Mouse (Mus musculus): ENCODE results near the gene Tox2.

Gene Tox2

DNA sequence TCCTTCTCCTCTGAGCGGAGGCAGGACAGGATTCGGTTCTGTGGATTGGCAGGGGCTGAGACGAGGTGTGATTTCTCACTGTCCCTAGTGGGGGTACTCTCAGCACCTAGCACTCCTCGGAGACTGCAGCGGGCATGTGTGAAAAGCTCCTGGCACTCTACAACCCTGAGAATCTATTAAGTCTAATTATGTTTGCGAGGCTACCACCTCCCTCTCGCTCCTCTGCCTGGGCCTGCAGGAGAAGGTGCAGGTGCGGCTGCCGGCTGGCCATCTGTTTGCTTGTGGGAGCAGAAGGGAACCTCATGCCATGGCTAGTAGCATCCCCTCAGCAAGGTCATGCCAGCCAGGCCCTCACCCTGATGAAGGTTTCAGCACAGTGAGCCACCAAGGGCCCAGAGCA, 100.1 kb downstream of the Tox2 start:
- in situ Hi-C loops (cut with MboI; ENCODE audit: low sequenced_read_pairs) = no loop called here

DNA sequence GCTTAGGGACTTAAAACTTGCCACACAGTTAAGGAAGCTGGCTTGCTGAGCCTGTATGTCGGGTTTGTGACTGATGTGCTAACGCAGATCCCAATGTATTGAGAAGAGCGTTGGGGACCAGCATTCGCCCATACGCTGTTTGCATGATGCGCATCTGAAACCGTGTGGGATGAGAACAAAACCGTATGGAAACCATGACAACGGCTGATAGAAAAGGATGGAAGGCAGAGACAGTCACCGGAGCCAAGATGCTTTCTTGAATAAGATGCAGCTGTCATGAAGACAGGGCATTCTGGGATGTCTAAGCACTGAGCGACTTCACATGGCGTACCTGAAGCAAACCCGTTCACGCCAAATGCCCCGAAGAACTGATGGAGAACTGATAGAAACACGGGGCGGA, 106.5 kb downstream of the Tox2 start:
- in situ Hi-C loops (cut with MboI; ENCODE audit: low sequenced_read_pairs) = no loop called here

DNA sequence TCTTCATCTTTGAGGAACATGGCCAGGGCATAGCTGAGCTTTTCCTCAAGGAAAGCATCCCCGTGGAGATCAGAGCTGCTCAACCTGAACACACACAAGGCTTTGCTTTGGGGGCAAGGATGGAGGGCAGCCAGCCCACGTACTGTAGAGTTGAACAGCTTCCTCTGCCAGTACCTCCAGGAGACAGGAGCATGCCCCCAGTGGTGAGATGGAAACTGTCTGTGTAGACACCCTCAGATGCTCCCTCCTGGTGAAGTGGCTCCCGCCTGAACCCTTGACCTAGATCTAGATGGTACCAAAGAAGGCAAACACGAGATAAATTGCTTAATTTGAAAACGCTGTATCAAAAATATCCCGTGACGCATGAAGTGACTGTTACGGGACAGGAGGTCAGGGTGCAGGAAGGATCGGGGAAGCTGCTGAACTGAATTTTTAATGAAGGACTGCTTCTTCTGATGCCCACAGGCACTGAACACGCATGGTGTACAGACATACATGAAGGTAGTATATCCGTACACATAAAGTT, 107.3 kb downstream of the Tox2 start:
- in situ Hi-C loops (cut with MboI; ENCODE audit: low sequenced_read_pairs) = no loop called here

DNA sequence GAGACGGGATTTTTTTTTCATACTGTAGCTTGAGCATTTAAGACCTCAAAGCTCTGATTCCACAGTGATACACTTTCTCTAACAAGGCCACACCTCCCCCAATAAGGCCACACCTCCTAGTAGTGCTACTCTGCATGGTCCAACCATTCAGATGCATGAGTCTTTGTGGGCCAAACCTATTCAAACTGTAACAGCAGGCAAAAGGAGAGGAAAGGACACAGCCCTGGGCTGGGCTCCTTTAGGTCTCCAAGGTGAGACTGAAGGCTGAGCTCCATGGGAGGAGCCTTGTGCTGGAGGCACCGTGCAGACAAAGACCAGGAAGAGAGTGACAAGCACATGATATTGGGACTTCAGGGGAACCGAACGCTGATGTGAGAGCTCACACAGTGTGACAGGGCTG, 114.4 kb downstream of the Tox2 start:
- in situ Hi-C loops (cut with MboI; ENCODE audit: low sequenced_read_pairs) = no loop called here

DNA sequence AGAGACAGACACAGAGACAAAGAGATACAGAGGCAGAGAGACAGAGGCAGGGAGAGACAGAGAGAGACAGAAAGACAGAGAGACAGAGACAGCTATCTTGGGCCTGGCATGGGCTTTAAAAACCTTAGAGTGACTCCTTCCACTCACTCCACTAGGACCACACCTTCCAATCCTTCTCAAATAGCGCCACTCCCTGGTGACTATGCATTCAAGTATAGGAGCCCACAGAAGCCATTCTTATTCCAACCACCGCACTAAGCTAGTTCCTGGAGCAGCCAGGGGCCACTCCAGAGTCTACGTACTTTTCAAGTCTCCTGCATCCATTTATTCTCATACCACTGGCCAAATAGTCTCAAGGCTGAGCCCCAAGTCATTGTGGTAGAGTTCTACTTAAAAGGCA, 115.9 kb downstream of the Tox2 start:
- in situ Hi-C loops (cut with MboI; ENCODE audit: low sequenced_read_pairs) = no loop called here

DNA sequence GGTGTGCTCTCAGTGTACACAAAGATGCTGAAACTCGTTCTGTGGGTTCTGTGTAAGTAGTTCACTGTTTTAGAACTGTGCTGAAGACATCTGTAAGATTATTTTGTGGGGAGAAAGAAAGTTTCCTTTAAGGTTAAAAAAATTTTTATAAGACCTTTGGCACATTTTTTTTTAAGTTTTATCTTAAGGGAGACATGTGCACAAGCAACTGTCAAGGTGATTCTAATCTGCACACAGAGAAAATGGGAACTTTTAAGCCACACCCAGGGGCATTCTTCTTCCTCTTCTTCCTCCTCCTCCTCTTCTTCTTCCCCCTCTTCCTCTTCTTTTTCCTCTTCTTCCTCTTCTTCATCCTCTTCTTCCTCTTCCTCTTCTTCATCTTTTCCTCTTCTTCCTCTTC, 120.2 kb downstream of the Tox2 start:
- in situ Hi-C loops (cut with MboI; ENCODE audit: low sequenced_read_pairs) = no loop called here

DNA sequence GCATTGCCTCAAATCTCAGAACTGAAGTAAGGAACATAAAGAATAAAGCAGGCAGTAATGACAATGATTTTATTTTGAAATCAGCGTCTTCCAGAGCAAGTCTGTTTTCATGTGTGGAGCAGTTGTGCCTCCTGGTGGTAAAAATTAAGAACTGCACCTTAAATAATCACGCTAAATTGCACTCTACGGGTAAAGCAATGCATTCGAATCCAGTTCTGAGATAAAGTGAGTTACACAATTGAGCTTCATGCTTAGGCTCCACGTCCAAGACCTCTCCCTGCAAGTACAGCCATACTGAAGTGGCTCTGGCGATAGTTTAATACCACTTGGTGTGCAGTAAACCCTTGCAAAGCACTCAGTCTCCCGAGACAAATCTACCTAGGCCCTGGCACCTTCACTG, 127.8 kb downstream of the Tox2 start:
- in situ Hi-C loops (cut with MboI; ENCODE audit: low sequenced_read_pairs) = loop anchor here (5.0 to 25.0 kb wide), 2 partner anchors 228 to 368 kb away; no protein-coding TSS in a partner anchor

DNA sequence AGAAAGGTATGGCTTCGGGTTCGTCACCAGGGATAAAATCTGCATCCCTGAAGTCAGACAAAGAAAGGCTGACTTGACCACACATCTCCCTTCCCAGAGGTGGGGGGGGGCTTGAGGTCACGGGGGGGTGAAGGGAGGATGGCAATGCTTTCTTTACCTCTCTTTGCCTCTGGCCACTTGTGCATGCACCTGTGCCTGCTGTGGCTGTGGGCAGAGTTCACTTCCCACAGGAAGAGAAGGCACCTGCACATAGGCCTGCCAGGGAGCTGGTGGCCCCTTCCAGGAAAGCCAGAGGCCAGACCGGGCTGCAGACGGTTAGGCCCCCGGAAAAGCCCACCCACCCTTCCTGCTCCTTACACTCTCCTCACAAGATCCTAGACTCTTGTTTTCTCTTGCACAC, 128.5 kb downstream of the Tox2 start:
- in situ Hi-C loops (cut with MboI; ENCODE audit: low sequenced_read_pairs) = loop anchor here (5.0 to 25.0 kb wide), 2 partner anchors 229 to 369 kb away; no protein-coding TSS in a partner anchor

DNA sequence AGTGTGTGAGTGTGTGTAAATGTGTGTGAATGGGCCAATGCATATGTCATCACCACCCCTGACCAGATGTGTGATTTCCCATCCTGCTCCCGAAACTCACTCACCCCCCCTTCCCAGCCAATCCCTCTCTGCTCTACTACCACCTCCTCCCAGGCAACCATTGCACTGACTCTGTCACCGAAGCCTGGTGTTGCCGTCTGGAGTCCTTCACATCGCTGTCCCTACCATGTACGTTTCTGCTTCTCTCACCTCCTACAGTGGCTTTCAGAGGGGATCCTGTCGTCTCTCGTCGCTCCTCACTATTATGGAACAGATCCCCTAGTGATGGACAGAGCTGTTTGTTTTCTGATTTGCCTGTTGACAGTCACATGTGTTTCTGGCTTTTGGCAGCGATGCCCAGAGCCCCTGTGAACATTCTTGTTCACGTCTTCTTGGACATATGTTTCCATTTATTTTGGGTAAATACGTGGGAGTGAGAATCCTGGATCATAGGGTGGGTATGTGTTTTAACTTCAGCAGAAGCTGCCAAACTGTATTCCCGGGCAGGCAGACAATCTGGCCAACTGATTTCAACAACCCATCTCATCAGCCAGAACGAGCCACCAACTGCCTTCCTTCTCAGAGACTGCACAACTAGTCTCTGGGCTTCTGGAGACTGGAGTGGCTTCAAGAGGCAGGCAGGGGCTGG, 129.6 kb downstream of the Tox2 start:
- in situ Hi-C loops (cut with MboI; ENCODE audit: low sequenced_read_pairs) = loop anchor here (5.0 to 25.0 kb wide), 2 partner anchors 230 to 370 kb away; no protein-coding TSS in a partner anchor

DNA sequence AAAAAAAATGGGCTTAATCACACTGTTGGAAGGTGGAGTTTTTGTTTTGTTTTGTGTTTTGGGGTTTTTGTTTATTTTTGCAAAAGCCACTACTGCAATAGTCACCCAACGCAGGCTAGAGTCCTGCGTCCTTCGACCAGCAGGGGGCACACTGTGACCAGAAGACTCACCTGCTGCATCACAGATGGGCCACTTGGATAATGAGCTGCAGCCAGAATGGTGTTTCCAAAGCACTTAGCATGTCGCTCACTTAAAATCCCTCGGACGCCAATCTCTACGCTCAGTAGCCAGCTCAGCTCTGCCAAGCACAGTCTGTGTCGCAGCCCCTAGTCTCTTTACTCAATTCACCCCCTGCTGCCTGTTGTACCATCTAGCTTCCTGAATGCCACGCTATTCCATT, 137.3 kb downstream of the Tox2 start:
- in situ Hi-C loops (cut with MboI; ENCODE audit: low sequenced_read_pairs) = loop anchor here (25.0 kb wide), 1 partner anchor 378 kb away; no protein-coding TSS in a partner anchor

DNA sequence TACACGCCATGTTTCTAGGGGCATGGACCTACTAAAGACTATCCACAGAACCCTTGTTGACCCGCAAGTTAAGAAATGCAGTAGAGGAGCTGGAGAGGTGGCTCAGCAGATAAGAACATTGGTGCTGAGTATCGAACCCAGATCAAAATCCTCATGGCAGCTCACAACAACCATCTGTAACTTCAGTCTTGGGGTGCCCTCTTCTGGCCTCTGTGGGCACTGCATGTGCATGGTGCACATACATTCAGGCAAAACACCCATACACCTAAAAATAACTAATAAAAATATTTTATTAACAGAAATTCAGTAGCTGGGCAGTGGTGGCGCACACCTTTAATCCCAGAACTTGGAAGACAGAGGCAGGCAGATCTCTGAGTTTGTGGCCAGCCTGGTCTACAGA, 140.7 kb downstream of the Tox2 start:
- in situ Hi-C loops (cut with MboI; ENCODE audit: low sequenced_read_pairs) = loop anchor here (25.0 kb wide), 1 partner anchor 381 kb away; no protein-coding TSS in a partner anchor

DNA sequence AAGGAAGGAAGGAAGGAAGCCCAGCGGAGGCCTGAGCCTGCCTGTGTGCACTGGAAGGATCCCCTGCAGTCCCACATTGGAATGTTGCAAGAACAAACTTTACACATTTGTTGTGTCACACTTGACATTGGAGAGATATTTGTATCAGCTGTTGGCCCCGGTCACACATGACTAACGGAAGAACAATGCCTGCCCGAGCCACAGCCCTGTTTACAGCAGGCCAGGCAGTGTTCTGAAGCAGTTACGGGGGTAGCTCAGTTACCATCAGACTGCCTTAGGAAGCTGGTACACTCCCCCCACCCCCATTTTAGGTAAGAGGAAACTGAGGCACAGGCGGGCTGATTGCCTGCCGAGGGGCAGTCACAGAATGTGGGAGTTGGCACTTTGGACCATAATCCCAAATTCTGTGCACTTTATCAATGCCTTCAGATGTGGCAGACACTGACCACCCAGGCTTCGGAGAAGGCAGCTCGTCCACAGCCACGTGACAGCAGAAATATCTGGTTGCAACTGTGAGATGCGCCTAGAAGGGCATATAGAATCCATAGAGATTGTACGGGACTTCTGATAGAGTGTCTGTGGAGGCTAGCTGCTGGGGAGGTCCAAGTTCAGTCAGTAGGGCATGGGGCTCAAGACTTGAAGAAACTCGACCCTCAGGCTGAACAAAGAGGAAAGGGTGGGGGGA, 142.2 kb downstream of the Tox2 start:
- in situ Hi-C loops (cut with MboI; ENCODE audit: low sequenced_read_pairs) = loop anchor here (25.0 kb wide), 1 partner anchor 383 kb away; no protein-coding TSS in a partner anchor

DNA sequence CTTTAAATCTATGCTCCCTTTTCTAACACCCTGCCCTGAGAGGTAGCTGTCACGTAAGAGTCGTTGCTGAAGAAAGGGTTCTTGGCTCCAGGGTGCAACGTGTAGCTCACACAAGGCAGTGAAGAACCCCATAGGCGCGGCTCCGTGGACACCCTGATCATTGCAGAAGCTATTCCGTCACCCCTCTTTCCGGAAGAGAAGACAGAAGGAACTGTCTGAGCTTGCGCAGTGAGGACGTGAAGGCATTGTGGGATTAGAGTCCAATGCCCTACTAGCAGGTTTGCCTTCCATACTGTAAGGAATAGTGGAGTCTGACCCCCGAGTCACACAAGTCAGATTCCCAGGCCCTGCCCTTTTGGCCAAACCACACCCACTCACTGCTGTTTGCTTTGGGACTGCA, 143.6 kb downstream of the Tox2 start:
- in situ Hi-C loops (cut with MboI; ENCODE audit: low sequenced_read_pairs) = loop anchor here (25.0 kb wide), 1 partner anchor 384 kb away; no protein-coding TSS in a partner anchor

DNA sequence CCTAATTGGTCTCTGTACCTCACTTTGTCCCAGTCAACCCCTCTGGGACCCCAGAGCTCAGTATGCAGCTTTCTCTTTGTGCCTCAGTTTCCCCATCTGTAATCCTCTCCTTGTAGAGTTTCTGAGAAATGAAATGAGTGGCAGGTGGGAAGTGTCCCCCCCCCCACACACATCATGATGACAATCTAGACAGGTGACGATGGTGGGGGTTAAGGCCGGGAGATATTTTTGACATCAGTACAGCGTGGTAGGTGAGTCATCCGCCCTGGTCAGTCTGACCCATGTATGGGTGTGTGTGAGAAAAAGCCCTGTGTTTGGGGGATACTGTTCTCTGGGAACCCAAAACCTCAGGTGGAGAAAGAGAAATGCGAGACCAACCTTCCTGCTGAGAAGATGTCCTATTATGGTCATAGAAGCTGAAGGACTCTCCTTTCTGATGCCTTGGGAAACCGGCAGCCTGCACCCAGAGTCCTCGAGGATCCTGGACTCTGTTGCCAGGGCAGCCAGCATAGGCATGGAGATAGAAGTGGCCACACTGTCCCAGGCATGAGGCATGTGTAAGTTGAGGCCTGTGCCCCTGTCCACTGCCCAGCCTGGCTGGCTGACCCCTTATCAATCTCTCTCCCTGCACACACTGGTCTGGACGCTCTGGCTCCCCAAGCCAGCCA, 144.7 kb downstream of the Tox2 start:
- in situ Hi-C loops (cut with MboI; ENCODE audit: low sequenced_read_pairs) = loop anchor here (25.0 kb wide), 1 partner anchor 385 kb away; no protein-coding TSS in a partner anchor

DNA sequence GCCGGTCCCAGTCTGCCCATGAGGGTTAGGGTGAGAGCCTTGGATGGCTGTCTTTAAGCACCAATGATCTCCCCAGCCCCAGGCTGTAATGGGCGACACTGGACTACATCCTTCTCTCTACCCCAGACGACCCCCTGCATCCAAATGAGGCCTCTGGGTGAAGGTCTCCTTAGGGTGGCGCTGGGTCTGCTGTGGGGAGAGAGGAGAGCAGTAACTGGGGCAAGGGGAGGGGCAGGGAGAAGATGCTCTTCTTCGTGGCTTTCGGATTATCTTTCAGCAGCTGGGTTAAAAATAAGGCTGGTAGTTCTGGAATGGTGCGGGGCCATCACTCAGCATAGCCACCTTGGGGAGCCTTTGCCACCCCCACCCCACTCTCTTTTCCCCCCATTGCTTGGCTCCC, 145.8 kb downstream of the Tox2 start:
- in situ Hi-C loops (cut with MboI; ENCODE audit: low sequenced_read_pairs) = loop anchor here (25.0 kb wide), 1 partner anchor 386 kb away; no protein-coding TSS in a partner anchor

DNA sequence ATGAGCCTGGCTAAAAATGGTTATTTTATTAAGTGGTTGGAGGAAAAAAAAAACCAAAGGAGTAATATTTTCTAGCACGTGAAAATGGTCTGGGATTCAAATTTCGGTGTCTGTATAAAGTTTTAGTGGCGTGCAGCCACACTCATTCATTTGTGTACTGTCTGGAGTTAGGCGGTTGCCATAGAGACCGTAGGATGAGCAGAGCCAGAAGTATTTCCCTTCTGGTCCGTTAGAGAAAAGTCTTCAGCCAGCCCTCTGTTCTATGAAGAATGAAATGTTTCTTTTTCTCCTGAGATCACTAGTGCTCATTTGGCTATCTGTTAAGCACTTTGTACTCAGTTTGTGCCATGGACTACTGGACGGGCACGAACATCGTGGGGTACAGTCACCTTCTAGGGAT, 146.5 kb downstream of the Tox2 start:
- in situ Hi-C loops (cut with MboI; ENCODE audit: low sequenced_read_pairs) = loop anchor here (25.0 kb wide), 1 partner anchor 387 kb away; no protein-coding TSS in a partner anchor

DNA sequence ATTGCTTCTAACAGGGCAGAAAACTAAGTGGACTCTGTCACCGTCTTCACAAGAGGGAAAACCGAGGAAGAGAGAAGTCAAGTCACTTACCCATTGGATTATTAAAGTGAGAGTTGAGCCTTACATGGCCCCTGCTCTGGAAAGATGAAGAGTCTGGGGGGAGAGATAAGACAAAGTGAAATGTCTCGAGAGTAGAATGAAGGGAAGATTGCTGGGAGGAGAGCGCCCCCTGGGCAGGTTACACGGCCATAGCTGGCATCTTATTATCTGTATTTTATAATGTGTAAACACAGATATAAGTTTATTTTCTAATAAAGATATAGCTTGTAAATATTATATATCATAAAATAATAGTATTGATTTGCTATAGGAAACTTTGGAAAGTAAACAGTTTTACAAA, 147.5 kb downstream of the Tox2 start:
- in situ Hi-C loops (cut with MboI; ENCODE audit: low sequenced_read_pairs) = loop anchor here (5.0 kb wide), 1 partner anchor 47 kb away; the partner anchor contains the start of gene Jph2

DNA sequence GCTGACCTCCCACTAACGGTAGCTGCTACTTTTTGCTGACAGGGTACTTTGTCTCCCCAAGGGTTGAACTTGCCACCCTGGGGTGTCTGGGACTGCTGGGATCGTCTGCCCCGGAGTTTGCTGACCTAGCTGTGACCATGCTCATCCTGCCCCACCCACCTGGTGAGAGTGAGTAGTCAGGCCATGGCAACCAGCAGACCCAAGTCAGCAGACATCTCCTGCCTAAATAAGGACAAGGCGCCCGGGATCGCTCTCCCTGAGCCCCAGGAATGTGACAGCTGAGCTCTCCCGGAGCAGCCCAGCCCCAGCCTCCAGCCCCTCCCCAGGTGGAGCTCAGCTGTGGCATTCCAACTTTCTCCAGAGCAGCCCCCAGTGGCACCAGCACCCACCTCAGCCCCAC, 150.8 kb downstream of the Tox2 start:
- in situ Hi-C loops (cut with MboI; ENCODE audit: low sequenced_read_pairs) = loop anchor here (5.0 kb wide), 1 partner anchor 44 kb away; the partner anchor contains the start of gene Jph2

DNA sequence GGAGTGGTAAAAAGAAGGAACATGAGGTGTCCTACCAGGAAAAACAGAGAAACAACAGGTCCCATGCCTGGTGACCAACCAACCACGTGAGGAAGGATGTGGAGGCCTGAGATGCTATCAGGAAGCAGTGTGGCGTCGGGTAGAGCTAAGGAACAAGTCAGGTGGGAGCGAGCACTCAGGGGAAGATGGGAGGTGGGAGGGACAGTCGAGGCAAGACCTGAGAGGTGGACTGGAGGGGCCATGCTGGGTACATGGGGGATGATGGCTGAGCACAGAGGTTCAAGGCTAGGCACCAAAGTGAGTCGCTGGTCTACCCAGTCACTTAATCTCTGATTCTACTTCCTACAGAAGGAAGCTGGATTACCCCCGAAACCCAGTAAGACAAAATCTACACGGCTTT, 152.7 kb downstream of the Tox2 start:
- in situ Hi-C loops (cut with MboI; ENCODE audit: low sequenced_read_pairs) = no loop called here

DNA sequence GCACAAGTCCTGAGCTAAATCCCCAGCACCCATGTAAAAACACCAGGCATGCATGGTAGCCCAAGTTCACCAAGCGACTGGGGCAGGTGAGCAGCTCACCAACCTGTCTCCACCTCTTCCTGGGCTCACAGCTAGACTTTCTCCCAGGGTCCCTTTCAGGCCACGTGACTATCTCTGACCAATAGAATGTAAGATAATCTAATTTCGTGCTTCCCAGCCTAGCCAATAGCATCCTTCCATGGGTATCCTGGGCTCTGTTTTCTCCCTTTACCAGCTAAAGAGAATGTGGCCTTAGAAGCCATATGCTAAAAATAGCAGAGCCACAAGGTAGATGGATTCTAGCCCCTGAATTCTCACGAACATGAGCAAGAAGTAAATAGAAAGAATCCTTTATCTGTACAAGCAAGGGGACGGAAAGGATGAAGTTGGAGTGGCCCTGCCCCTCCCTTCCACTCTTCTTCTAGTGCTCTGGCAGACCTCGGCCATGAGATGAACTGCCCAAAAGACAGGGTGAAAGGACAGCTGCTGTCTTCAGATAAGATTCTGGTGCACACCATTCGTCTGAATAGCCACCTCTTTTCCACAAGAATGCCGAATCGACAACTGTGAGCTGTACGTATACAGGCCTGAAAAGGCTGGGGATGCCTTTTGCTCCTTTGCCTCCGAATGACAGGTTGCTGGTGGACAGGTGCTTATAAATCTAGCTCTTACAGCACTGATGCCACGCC, 153.4 kb downstream of the Tox2 start:
- in situ Hi-C loops (cut with MboI; ENCODE audit: low sequenced_read_pairs) = no loop called here

All from CH12F3 (cell line).